Mouse (Mus musculus) erythroblast, embryonic 14.5 days (primary cell): Measurements from ENCODE around the gene Fam20c.

Source experiments
- GATA1 ChIP-seq: IDR thresholded peaks from 2 replicates; pipeline ENCODE4 v1.6.1; 2012; ENCODE audit warnings: low read length, inconsistent platforms, mixed read lengths
- TAL1 ChIP-seq: IDR thresholded peaks from 3 replicates; pipeline ENCODE4 v1.6.1; 2012; ENCODE audit warnings: low read length, inconsistent platforms, mixed read lengths

DNA sequence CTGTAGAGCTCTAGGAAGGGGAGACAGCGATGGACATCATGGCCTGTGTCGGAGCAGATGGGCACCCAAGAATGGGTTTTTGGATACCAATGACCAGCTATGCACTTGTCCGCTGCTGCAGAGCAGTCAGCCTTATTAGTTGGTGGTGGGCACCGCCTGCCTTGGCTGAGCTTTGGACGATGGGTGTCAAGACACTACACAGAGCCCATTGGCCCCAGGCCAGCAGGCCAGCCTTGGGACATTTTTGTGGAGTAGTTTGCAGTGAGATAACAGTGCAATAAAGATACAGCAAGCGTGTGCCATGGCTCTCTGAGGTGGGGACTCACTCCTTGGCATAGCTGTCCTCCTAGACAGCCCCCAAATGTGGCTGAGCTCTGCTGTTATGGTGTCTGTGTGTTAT is 55.5 kb downstream of the Fam20c start:
- no peak for TF ChIP-seq GATA1
- no peak for TF ChIP-seq TAL1
